Mouse (Mus musculus) ES-CJ7 (cell line): ENCODE measurements at regions not wholly inside any gene's neighbourhood (a gene's known extent, or its start where the extent isn't known, plus 50 kb on each side); places are given as distances from the start of the nearest gene placed in this dataset.

Experiments
- DNase-seq: peaks from one replicate; pipeline ENCODE4 v3.0.0; 2011; ENCODE audit warnings: low read depth, low spot score

- DNase-seq: peak; percentile 54
Measured at GRCm38 (mm10) chr2:17898780-17899179, 98.0 kb downstream of the H2al2a start.

GRCm38 (mm10) chr2:17896036-17896435 is 100.7 kb downstream of the H2al2a start:
- no peak for DNase-seq

- DNase-seq: peak; percentile 32
Measured at GRCm38 (mm10) chr2:17892661-17893060, 104.1 kb downstream of the H2al2a start.

DNA sequence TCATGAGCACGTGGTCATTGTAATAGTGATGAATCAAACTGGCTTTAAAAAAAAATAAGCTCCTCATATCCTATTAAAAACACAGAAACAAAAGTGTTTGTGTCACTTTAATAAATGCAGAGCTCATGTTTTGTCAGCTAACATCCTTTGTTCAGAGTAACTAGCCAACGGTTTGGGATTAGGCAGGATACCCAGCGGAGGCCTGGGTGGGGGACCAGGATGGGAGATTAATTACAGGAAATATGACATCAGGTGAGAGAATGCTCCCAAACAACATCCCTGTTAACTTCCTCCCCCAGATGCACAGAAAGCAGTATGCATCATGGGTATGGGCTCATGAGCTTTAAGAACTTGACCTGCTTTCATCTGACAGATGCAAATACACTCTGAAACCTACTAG is 109.1 kb downstream of the H2al2a start:
- DNase-seq: no peak

GRCm38 (mm10) chr2:17882389-17882788 is 114.4 kb downstream of the H2al2a start:
- peak; percentile 65 for DNase-seq

DNA sequence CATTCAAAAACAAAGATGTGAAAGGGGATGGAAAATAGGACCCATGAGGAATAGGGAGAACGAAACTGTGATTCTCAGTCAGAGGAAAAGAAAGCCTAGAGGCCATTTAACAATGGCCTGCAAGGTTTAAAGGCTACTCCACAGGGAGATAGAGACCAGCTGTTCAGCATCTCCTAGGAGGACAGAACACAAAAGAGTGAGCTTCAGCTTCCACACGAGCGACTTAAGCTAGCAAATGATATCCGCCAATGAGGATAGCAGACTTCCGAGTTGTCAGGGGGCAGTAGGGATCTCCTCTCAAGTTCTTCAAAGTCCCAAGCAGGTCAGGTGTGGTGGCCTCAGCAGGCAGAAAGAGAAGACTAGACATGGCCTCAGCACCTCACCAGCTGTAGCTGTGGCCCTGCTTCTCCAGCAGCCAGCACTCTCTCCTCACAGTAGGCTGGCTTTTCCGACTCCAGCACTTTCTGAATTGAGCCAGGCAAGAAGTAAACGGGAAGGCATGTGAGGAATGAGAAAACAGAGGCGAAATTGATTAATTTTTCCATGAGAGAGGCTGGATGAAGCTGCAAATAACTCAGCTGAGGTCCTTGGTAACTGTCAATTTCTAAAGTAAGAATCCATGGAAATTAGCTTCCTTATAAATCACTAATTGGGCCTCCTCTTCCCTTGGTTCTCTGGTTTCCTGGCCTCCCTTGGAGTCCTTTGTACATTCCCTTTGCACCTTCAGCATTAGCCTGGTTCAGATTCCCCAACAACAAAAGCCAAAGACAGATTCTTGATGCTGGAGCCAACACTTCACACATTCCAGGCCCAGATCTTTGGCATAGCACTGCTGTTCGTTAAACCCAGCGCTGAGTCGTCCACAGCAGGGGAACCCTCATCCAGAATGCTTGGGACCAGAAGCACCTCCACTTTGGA is 115.7 kb downstream of the H2al2a start:
- DNase-seq: no peak

DNA sequence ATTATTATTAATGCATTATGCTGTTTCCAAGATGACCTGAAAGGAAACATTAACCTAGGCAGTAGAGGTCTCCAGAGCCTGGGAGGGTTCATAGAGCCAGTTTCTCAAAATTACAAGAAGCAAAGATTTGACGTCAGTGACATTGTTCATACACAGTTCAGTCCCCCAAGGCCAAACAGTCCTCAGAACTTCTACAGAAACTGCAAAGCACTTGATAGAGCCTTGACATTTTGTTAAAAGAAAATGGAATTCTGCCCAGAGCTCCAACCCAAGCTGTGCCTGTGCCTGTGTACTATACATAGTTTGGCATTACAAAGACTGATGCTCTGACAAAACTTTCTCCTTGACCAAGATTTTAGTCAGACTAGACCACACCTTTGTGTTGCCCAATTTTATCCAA is 118.9 kb downstream of the H2al2a start:
- no peak for DNase-seq

GRCm38 (mm10) chr2:17876942-17877341 is 119.8 kb downstream of the H2al2a start:
- DNase-seq: peak; percentile 38

- no peak for DNase-seq
Measured at GRCm38 (mm10) chr2:17876155-17876554, 120.6 kb downstream of the H2al2a start.

DNA sequence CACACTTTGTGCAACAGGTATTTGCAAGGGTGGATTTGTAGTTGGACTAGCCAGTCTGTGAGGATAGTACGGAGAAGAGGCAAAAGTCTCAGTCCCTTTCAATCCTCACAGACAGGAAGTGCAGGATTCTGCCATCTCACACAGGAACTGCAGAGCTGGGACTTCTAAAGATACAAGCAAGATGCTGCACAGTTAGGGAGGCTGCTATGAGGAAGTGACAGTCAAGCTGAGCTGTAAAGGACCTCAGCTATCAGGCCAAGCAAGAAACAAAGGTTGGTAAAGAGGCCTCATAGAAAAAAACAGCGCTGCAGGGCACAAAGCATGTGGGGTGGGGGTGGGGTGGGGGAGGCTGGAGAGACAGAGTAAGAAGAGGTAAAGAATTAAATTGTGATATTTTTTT is 126.2 kb downstream of the H2al2a start:
- no peak for DNase-seq

- DNase-seq: peak; percentile 44
Measured at GRCm38 (mm10) chr2:17868145-17868544, 128.6 kb downstream of the H2al2a start.

- DNase-seq: no peak
Measured at GRCm38 (mm10) chr2:17867341-17867740, 129.4 kb downstream of the H2al2a start.

- DNase-seq: peak; percentile 39
Measured at GRCm38 (mm10) chr2:17861765-17862495, 130.7 kb upstream of the Nebl start.

DNA sequence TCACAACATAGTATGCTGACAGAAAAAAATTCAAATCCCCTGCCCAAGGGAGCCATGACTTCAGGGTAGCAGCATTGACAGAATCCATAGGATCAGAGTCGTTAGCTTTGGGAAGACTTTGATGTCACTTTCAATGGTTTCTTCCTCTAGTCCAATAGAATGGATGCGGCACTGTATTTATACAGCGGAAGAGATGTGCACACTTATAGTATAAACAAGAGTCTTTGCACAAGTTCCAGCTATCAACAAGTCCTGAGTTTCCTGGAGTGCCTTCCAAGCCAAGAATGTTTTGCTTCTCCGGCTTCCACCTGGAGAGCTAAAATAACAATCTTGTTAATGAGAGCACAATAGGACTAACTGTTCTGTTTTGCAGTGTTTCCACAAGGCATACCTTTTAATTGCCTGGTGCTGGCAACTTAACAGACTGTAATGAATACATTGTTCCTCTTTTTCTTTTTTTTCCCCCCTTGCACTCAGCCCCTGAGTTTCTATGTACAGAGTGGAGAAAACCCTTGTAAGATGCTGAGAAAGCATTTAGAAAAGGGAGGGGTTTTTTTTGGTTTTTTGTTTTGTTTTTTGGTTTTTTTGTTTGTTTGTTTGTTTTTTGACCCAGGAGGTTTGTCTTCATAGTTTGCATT is 129.8 kb upstream of the Nebl start:
- DNase-seq: no peak

GRCm38 (mm10) chr2:17859234-17859633 is 128.0 kb upstream of the Nebl start:
- DNase-seq: no peak

DNA sequence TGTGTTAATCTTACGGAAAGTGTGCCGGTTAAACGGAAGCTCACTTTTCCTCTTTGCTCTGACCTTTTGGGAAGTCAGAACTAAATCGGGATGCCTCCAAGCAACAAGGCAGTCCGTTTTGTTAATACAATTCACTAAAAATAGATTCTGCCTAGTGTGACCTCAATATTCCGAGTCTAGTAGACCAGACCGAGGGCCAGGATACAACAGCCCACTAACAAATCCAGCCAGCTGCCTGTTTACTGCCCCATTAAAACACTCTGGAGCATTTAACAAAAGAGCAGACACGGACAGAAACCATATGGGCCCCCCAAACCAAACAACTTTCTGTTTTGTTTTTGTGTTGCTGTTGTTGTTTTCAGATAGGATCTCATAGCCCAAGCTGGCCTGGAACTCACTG is 127.1 kb upstream of the Nebl start:
- no peak for DNase-seq

DNA sequence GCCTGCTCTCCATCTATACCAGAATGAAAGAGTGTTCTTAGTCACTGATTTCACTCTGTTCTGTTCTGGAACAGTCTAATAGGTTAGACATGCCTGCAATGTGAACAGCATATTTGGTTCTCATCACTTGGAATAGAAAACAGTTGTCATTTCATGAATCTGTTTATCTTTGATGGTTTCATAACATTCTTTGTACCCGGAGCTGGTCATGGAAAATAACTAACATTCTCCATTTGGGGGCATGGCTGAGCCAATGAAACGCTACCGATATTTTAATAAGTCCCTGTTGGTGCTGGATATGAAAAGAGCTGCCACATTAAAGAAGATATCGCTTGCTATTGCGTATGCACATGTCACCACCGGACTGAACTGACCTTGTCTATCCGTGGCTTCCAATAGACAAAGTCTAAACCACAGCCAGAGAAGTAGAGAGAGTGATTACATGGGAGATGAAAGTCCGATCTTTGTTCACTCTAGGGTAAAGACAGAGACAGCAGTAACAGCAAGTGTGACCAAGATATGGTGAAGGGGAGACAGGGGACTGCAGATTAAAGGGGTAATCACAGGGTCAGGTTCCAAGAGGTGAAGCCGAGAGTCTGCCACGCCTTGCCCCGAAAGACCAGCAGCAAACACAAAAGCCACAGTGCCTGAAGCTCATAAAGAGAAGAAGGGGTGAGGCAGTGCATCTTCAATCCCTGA is 124.5 kb upstream of the Nebl start:
- DNase-seq: no peak

DNA sequence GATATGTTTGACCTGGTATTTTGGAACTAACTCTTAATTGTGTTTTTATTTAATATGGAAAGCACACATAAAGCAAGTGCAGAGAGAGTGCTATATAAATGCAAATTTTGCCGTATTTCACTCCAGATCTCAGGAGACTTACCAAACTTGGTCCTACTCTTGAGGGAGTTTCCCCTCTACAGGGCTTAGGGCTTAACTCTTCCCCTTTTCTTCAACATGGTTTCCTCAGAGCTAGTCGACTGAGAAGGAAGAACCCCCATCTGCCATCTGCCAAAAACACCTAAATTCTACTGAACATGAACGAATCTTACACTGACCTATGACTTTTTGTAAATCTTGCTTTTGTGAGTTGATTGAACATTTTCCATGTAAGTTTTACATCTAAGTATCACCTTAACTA is 122.8 kb upstream of the Nebl start:
- DNase-seq: no peak

GRCm38 (mm10) chr2:17853500-17854011 is 122.3 kb upstream of the Nebl start:
- no peak for DNase-seq

DNA sequence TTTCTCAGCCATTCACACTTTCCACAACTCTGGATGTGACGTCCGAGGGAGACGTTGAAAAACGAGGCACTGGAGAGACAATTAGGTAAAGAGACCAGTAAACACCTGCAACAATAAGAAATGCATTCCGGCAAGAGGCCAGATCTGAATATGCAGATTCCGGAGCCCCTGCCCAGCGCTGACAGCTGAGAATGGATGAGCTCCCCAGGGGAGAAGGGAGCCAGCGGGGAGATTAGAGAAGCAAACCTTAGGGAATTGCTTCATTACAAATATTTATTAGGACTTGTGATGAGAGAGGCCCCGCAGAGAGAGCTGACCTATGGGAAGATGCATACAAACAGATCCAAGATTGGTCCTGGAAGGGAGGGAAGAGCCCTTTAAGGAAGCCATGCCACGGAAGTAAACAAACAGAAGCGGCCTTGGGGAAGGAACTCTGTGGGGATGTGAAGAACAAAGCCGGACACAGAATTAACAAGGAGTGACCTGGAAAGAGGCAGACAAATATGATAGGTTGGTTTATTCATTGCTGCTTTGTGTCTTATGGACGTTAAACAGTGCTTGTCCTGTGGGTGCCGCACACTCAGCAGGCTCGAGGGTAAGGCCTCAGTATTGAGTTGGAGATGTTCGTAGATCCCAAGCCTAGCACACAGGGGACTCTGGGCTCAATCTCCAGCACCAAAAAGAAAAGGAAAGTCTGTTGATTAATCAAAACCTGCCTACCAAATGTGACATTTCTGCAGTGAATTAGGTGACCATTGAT is 121.7 kb upstream of the Nebl start:
- DNase-seq: peak; percentile 57

GRCm38 (mm10) chr2:17850741-17851140 is 119.5 kb upstream of the Nebl start:
- DNase-seq: no peak
